Mouse (Mus musculus): ENCODE results near the gene Ppp1r3e.

The Ppp1r3e gene

DNA sequence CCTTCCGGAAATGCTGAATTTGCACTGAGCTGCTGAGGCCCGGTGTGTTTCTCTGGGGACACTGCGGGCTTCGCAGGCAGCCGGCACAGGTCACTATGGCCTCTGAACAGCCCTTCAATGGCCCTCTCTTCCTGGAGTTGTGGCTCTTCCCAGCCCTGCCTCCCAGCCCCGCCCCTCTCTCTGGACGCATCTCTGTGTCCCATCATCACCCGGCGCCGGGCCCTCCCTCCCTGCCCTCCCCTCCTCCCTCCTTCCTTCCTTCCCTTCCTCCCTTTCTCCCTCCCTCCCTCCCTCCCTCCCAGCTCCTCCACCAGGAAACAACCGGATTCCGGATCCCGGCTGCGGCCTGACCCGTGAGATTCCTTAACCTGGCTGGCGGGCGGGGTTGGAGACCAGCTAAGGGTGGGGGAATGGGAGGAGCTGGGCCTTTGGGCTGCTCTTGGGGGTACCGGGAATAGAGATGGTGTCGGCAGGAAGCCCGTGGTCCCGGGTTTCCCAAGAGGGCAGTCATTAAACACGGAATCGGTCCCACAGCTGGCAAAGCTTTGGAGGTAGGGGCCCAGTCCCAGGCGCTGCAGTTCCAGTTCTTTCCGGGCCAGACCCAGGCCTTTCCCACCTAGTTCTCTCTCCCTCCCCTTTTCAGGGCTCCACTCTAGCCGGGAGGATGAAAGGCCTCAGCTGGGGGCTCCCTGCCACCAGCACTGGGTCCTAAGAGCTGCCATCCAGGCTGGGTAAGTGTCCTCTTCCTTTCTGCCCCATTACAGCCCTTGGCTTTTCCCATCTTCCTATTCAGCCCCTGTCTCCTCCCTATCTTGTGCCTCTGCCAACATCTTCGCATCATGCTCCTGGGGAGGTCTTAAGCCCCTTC lies 6.0 kb upstream of the Ppp1r3e start, which contains the start of the genes Bcl2l2 and Gm20521:
Bcl2l2 (plus strand) TSS at position 224 of the 868 bp plus-strand sequence.
Gm20521 (plus strand) TSS at position 288 of the 868 bp plus-strand sequence.
- peak; percentile 47 to 74 for DNase-seq (ENCODE audit: low spot score in 2 of 2)

DNA sequence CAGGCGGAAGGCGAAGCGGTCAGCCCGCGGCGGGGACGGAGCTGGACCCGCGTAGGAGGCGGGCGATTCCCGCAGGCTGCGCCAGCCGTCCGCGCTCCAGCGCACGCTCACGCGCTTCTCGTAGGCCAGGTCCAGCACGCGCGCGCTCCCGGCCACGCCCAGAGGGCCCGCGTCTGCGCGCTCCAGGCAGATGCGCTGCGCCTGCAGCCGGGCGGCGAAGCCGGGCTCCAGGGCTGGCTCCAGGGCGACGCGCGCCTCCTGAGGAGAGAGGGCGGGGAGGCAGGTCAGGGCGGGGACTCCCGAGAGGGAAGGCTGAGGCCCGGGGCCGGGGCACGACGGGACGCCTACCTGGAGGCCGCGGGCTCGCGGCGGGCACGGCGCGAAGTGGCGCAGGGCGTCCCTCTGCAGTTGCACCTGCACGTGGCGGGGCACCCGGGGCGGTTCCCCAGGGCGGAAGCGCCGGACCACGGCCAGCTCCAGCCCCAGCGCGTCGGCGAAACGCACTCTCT lies 757 bp downstream of the Ppp1r3e start:
- peak; percentile 78 to 90 for DNase-seq (ENCODE audit: low spot score in 2 of 2)

DNA sequence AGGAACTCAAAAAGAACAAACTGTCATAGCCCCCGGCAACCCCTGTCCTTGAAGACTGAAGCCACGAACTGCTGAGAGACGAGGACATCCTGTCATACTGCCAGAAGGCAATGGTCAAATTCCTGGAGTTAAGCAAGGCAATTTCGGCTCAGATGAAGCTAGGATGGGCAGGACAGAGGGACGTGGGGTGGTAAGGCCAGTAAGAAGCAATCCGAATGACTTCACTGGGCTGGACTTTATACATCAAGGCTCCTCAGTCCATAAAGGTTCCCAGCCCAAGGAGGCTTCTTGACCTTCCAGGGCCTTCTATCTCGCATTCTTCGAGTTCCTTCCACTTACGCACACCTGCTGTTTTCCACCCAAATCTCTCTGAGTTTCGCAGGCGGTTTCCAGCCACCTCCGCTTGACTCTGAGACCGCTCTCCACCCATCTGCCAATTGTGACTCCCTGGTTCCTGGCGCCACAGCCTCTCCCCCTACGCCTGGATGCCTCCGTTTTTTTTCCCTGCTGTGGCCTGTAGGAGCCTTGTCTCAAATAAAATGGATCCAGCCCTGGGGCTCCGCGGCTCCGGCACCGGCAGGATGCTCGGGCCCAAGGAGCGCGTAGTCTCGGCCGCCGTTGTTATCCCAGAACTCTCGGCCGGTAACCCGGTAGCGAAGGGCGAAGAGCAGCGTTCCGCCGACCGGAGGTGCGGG lies 1.4 kb downstream of the Ppp1r3e start:
- DNase-seq (ENCODE audit: low spot score in 2 of 2): no peak

DNA sequence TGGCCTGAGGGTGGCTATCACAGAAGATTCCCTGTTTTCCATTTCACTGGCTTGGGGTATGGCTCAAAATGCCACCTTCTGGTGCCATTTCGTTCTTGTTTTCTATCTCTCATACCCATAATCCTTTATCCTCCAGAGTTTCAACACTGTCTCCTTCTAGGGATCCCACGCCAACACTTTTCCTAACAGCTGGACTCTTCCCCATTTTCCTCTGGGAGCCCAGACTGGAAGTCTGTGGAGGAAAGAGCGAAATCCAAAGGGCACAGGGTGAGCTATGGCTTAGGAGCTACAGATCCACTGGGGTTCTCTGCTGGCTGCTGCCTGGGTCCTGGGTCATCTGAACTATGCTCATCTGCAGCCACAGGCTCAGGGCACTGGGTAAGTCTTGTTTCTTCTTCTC lies 3.2 kb downstream of the Ppp1r3e start:
- DNase-seq (ENCODE audit: low spot score in 2 of 2): no peak

DNA sequence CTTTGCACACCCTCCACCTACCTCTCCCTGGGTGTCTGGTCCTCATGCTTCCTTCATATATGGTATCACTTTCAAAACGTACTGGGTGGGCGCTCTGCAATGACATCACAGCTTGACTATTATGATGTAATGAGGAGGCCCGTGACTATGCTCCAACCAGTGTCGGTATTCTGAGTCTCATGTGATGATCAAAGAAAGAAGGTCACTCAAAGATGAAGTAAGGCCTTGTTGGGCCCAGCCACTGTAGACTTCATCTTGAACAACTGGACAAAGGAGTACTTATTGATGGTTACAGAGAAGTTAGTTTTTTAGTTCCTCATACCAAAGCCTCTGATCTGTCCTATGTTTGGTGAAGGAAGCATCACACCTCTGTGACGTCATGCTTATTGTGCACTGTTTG lies 6.5 kb downstream of the Ppp1r3e start, which contains the start of gene Homez:
Homez (minus strand) TSS at position 101 of the 400 bp plus-strand sequence.
- DNase-seq (ENCODE audit: low spot score in 2 of 2): no peak

DNA sequence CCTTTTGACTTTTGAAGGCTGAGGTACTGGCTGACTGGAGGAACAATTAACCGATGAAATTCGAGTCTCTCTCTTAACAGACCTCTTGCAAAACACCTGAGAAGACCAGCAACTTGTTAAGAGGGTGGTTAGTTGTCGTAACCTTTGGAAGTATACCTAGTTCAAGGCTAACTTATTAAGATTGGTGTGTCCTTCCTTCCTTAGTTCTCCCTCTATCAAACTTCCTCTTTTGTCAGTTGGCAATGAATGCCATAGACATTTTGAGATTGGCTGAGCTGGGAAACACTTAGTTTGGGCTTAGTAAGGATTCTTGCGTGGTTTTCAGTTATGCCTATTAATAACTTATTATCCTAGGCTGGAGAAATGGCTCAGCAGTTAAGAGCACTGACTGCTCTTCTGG lies 9.3 kb downstream of the Ppp1r3e start:
- no peak for DNase-seq (ENCODE audit: low spot score in 2 of 2)

DNA sequence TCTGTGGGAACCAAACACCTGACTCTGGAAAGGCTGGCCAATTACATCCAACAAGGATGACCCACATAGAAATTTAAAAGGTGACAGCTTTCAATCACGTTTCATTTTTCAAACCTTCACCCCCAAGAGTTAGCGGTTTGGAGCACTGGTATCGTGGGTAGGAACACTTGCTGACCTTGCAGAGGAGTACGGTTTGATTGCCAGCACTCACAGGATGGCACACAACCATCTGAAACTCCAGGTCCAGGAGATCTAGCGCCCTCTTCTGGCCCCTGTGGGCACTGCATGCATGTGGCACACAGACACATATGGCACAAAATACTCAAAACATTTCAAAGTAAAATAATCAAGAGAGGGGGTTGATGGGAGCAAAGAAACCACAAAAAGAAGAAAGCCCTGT lies 10.4 kb downstream of the Ppp1r3e start:
- DNase-seq (ENCODE audit: low spot score in 2 of 2): peak; percentile 31 to 81

DNA sequence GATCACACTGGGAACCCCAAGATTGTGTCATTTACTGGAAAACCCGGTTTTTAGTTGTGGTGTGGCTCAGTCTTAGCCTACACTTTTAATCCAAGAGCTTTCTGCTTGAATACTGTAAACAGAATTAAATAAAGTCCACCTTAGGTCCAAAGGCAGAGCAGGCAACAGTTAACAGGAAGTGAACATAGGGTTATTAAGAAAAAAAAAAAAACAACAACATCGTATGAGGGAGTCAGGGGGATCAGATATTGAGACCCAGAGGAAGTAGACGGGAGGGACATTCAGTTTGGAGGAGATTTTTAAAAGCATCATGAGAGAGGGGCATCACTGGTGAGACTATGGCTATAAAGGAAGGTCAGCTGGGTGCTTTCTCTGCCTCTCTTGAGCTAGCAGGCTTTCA lies 11.1 kb downstream of the Ppp1r3e start:
- no peak for DNase-seq (ENCODE audit: low spot score in 2 of 2)

DNA sequence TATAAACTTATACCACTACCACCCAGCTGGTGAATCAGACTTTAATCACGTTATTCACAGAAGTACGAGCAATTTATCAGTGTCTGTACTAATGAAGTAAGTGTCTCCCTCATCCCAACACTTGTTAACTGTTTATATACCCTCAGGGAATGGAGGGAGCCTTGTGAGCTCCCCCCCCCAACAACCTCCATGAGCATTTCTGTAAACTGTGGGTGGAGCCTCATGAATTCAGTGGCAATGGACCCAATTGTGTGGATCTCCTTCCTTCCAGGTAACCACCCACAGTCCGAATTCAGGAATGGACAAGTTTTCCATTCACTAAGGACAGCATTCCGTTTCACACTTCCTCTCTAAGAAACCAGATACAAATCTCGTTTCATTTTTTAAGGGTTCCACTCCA lies 11.7 kb downstream of the Ppp1r3e start:
- DNase-seq (ENCODE audit: low spot score in 2 of 2): no peak

DNA sequence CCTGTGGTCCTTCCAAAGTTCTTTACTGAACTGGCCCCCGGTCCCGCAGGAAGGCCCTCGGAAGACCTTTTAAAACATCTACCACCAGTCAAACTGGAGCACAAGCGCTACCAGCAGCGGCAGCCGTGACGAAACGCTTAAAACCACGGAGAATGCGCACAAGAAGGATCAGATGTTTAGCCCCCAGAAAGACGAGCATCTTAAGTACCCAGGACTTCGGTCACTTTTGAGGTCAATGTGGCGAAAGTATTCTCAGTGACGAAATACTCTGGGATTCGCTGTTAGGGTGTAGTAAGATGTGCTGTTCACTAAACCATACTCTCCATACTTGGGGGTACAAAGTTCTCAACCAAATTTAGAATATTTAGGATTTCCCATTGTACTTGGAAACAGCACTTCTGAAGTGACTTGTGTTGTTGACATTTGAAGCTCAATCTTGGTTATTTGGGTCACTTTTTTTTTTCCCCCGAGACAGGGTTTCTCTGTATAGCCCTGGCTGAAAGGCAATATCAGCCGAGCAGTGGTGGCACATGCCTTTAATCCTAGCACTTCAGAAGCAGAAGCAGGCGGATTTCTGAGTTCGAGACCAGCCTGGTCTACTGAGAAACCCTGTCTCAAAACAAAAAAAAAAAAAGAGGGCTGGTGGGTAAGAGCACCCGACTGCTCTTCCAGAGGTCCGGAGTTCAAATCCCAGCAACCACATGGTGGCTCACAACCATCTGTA lies 12.9 kb downstream of the Ppp1r3e start:
- DNase-seq (ENCODE audit: low spot score in 2 of 2): no peak

DNA sequence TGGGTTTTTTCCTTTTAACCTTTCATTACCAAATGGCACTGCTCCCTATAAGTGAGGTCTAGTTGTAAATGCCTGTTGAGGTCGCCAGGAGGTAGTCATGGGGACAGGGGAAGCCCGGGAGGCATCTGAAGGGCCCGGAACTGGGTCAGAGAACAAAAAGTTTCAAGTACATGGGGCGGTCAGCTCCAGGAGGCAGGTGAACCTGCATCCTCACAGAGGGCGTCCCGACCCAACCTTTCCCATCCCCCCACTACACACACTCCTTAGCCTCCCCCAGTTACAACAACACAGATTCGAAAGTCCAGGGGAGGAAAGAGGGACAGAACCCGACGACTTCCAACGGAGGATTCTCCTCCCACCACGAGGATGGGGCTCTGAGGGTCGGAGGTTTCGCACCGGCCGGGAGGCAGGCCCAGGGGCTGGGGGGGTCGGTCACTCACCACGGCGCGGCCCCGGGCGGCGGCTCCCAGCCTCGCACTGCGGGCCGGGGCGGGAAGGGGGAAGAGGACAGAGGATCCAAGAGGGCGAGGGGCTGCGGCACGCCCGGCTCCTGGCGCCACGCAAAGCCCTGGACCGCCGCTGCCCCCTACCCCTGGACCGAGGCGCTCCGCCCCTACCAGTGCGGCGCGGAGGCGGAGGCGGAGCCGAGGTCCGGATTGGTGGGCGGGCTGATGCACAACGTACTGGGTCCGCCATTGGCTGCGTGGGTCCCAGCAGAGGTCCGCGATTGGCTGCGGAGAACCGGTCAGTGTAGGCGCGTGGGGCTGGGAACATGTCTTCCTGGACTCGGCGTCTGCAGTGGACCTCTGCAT lies 13.6 kb downstream of the Ppp1r3e start:
- peak; percentile 88 to 93 for DNase-seq (ENCODE audit: low spot score in 2 of 2)

DNA sequence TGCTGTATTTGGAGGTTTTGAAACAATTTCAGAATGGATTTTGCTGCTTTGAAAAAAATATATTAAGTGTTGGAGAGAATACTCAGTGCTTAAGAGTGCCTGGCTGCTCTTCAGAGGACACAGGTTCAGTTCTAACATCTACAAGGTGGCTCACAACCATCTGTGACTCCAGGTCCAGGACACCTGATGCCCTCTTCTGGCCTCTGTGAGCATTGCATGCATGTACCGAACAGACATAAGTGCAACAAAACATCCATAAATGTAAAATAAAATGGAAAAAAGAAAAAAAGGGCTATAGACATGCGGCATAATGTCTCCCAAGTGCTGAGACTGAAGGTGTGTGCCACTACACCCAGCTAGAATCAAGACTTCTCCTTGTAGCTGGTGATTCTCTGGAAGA lies 16.8 kb downstream of the Ppp1r3e start:
- DNase-seq (ENCODE audit: low spot score in 2 of 2): peak; percentile 43 to 78

DNA sequence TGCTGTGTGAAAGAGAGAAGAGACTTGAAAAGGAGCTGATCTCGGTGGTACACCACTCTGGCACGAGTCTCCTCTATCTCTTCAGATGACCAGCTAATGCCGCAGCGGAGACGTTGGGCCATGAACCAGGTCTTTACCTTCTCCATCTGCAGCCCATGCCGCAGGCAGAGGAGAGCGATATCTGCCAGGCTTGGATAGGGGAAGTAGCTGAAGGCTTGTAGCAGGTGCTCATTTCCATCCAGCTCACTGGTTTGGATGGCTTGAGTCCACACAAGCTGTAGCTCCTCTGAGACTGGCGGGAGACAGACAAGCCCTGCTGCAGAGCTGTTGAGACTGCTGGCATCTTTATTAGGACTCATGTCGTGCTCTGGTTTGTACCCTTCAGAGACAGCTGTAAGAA lies 19.5 kb downstream of the Ppp1r3e start:
- DNase-seq (ENCODE audit: low spot score in 2 of 2): no peak

DNA sequence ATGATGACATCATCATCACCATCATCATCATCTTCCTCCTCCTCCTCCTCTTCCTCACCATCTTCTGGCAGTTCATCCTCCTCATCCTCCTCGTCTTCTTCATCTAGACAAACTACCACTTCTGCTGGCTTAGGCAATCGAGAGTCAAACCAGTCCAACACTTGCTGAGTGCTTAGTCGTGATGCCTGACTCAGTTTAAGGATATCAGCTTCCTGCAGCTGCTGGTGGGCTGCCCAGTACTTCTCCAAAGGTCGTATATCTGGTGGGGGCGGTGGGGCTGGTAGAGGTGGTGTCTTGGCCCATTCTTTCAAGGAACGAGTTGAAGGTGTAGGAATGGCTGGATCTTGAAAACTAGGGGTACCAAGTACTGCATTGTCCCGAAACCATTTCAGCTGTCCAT lies 20.6 kb downstream of the Ppp1r3e start:
- DNase-seq (ENCODE audit: low spot score in 2 of 2): no peak

DNA sequence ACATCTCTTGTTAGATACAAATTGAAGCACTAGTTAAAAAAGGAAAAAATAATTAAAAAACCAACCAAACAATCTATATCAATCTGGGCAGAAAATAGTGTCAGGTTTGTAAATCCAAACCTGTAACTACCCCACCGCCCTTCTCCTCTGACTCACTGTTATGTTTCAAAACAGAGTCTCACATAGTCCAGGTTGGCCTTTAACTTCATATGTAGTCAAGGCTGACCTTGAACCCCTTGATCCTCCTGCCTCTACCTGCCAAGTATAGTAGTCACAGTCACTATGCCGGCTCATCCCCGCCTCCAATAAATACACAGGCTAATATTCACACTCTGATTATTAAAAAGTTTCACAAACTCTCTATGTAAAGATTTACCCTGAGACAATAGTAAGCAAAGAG lies 21.6 kb downstream of the Ppp1r3e start:
- DNase-seq (ENCODE audit: low spot score in 2 of 2): no peak

DNA sequence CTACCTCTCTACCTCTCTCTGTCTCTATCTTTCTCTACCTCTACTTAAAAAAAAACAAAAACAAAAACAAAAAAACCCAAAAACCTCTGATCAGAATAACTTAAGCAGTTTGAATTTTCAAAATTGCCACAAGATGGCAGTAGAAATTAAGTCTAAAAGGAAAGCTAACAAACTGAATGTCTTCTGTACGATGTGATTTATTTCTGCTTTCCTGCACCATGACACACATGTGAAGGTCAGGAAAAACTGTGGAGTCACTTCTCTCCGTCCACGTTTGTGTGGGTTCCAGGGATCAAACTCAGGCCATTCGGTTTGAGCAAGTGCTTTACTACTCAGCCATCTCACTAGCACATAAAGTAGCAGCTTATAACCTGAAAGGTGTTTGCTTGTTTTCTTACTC lies 33.9 kb downstream of the Ppp1r3e start:
- DNase-seq (ENCODE audit: low spot score in 2 of 2): no peak

DNA sequence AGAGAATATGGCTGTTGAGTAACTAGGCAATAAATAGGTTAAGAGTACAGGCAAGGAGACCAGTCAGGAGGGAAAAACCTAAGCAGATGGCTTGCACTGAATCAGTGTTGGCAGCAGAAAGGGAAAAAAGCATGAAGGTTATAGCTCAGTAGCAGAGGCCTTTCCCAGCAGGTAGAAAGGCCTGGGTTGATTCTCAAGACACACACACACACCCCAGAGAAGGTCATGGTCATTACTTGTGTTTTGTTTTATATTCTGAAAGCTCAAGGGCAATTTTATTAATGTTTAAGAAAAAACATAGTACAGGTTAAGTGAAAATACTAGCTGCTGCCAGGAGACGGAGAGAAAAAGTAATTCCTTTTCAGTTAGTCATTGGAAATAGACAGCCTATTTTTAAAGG lies 53.6 kb downstream of the Ppp1r3e start:
- DNase-seq (ENCODE audit: low spot score in 2 of 2): no peak

Data from spleen, postnatal 4 days (tissue).